Mouse (Mus musculus): ENCODE results near the gene Gm11492. TPM values are rescaled to one million over a fixed set of nuclear protein-coding genes. Genes with fewer than 3 reads are reported as not detected.

Gm11492 gene
- total and polyA plus RNA-seq, 3 experiments = not detected

DNA sequence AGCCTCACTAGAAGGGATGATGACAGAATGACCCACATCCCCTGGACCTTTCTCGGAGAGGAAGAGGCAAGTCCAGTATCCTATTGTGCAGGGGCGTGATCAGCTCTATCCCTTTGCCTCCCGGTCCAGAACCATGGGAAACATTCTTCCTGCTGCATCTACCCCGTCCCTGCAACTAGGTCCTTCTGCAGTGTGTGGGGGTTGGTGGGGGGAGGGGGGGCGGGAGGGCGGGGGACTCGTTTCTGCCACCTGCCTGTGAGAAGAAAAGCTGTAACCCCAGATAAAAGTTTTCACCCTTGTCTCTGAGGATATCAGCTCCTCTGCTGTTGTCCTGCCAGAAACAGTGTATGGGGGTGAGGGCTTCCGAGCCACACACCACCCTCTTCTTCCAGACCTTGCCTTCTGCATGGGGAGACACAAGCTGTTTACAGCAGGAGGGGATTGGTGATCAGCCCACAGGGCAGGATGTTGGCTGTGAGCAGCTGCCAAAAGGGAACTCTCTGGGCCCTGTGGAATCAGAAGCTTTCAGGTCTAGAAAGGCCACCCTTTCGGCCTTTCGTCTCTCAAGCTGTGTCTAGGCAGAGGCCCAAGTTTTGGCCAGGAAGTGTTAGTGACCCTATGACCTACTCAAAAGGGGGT is 12.6 kb downstream of the Gm11492 start (continued):
- peak; percentile 57; the same call in 1 of the 2 replicates for TF ChIP-seq TCF12 (IDR thresholded peaks at IDR 0.05; ENCODE audit: low read depth, low read length)
- no peak for TF ChIP-seq ZC3H11A (IDR thresholded peaks at IDR 0.05; ENCODE audit: low read depth, low read length)
- no peak for TF ChIP-seq POLR2AphosphoS2 (IDR thresholded peaks at IDR 0.05; ENCODE audit: low read length)

DNA sequence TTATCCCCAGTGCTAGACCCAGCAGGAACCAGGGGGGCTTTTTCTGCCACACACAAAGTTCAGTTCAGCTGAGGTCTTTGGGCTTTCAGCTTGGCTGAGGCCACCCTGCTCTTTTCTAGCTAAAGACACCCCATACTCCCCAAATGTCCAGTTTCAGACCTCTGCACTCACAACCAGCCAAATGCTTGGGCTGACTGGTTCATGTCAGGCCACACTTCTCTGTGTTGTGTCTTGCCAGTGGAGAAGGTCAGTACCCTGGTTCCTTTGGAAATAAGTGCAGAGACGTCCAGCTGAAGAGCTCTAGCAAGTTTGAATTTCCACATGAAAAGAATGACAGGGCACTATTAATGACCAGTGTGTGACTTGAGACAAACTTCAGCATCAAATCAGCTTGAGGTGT is 13.3 kb downstream of the Gm11492 start:
- no peak overlapping the region for H3K4me3 ChIP-seq (ENCODE audit: control insufficient read depth in 1 of 2, insufficient read depth in 1 of 2, low read depth in 2 of 2, low read length in 2 of 2)
- H3K27ac ChIP-seq (ENCODE audit: control insufficient read depth, low read depth, low read length) = no peak overlapping the region
- no peaks in the 10 kb centered on the region for H3K79me2 ChIP-seq (ENCODE audit: control insufficient read depth, insufficient read depth, low read length, poor library complexity)
- H3K9ac ChIP-seq (ENCODE audit: control insufficient read depth, low read depth, low read length, poor library complexity, severe bottlenecking) = no peak overlapping the region
- no peaks in the 10 kb centered on the region; a peak in 2 of 4 replicates for H3K27me3 ChIP-seq (ENCODE audit: control insufficient read depth in 1 of 2, insufficient read depth in 2 of 2, low read length in 2 of 2)
- DNase-seq (ENCODE audit: low read depth, low spot score) = no peak
- TF ChIP-seq EP300 (IDR thresholded peaks at IDR 0.05; ENCODE audit: low read depth in 1 of 2, low read length in 2 of 2) (no peak), NELFE (IDR thresholded peaks at IDR 0.05; ENCODE audit: low read depth, low read length) (no peak), MAZ (IDR thresholded peaks at IDR 0.05; ENCODE audit: low read depth, low read length) (no peak), CHD1 (IDR thresholded peaks at IDR 0.05; ENCODE audit: low read depth, low read length) (no peak), MEF2A (IDR thresholded peaks at IDR 0.05; ENCODE audit: extremely low read depth, insufficient replicate concordance, low read depth, low read length, poor library complexity, severe bottlenecking) (no peak), GATA1 (IDR thresholded peaks at IDR 0.05; ENCODE audit: low read depth, low read length) (no peak), KAT2A (conservative IDR thresholded peaks at IDR 0.05; ENCODE audit: low read depth, low read length) (no peak), ZNF384 (IDR thresholded peaks at IDR 0.05; ENCODE audit: low read depth, low read length) (no peak), TAL1 (IDR thresholded peaks at IDR 0.05; ENCODE audit: low read length) (no peak), POLR2A (IDR thresholded peaks at IDR 0.05; ENCODE audit: control insufficient read depth in 1 of 2, insufficient read depth in 1 of 2, low read depth in 1 of 2, low read length in 2 of 2, poor library complexity in 1 of 2) (no peak), POLR2AphosphoS5 (IDR thresholded peaks at IDR 0.05; ENCODE audit: borderline replicate concordance, low read depth, low read length) (no peak), JUND (IDR thresholded peaks at IDR 0.05; ENCODE audit: low read depth, low read length) (no peak), RAD21 (IDR thresholded peaks at IDR 0.05; ENCODE audit: low read depth, low read length) (no peak), MXI1 (IDR thresholded peaks at IDR 0.05; ENCODE audit: low read depth, low read length) (no peak), HCFC1 (IDR thresholded peaks at IDR 0.05; ENCODE audit: low read depth, low read length) (no peak)
- no peaks in the 10 kb centered on the region for H3K9me3 ChIP-seq (replicated peaks; ENCODE audit: insufficient read depth, low read length)
- peaks cover 0 to 2% of the 10 kb centered on the region in 2 experiments; a peak in 1 of 4 replicates for H3K36me3 ChIP-seq (ENCODE audit: control insufficient read depth in 1 of 2, insufficient read depth in 2 of 2, low read length in 2 of 2)
- peaks cover 2 to 15% of the 10 kb centered on the region in 2 experiments; a peak in 3 of 4 replicates for H3K4me1 ChIP-seq (ENCODE audit: control insufficient read depth in 1 of 2, insufficient read depth in 2 of 2, low read length in 2 of 2)

Data from MEL (cell line).